Mouse (Mus musculus) A20 (cell line): ENCODE measurements around the gene Slc12a7.

Experiments used
- DNase-seq: peaks from one replicate; pipeline ENCODE4 v3.0.0-alpha.2; 2011; ENCODE audit warnings: low read depth, low spot score

The Slc12a7 gene

DNA sequence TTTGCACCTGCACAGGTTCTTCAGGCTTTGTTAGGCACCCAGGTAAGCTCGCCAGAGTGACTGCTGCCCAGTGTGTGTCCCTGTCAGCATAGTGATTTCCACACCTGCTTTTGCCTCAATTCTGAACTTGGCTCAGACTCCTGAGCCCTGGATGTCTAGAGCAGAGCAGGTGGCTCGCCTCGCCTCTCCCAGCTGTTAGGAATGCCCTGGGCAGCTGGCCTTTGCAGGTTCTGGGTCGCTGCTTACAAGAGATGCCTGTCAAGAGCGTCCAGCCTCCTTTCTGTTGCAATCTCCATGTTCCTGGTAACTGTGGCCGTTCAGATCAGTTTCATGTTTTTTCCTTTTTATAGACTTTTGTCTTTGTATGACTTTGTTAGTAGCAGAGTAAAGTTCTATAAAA, 83.4 kb downstream of the Slc12a7 start:
- no peak for DNase-seq

DNA sequence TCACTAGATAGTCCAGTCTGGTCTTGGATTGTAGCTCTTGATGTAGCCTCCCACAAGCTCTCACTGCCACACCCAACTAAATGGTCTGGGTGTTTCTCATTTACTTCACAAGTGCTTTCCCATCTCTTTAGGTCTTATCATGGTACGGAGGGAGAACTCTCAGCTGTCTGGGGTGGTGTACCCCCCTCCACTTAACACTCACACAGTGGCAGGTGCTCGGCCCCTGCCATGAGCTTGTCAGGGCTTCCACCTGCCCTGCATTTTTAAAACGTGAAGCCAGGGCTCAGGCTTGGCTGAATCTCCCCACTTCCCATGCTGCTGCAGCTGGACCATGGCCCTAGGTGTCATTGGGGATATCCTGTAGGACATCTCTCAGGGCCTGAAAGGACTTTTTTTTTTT, 86.0 kb downstream of the Slc12a7 start:
- no peak for DNase-seq

DNA sequence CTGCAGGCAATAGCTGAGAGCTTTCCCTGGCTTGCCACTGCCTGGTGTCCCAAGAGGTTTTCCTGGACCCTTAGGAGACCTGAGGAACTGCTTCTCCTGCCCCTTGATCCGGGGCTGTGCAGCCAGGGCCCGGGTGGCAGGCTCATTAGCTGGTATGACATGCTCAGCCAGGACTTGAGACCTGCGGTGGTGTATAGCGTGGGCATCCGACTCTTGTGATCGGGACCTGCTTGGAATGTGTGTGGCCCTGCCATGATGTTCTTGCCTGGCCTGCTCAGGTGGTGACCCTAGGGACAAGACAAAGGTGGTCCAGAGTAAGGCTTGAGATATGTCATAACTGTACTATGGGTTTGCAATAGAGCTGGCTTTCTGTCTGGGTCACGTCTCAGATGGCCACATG, 88.4 kb downstream of the Slc12a7 start:
- DNase-seq = no peak

DNA sequence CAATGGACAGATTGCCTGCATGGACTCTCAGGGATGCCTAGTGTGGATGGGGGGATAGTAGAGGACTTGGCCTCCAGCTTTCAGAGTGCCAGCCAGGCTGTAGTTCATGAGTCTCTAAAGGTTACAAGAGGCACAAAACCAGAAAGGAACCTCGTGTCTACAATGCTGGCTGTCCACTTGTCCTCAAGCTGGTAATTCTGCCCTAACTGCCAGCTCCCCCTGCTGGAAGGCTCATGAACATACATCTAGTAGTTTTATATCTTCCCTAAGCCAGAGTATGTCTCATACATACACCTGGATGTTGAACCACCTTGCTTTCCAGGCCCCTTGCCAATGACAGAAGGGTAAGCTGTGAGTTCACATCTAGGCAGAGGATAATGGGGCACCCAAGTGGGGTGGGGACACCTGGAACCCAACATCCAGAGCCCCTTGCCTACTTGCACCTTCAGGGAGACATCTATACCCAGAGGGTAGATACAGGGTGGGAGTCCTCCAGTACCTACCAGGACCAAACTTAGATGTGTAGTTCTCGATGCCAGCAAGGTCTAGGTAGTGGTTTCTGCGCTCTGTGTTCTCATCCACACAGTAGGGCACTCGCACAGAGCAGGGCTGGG, 89.4 kb downstream of the Slc12a7 start:
- peak; percentile 39 for DNase-seq

DNA sequence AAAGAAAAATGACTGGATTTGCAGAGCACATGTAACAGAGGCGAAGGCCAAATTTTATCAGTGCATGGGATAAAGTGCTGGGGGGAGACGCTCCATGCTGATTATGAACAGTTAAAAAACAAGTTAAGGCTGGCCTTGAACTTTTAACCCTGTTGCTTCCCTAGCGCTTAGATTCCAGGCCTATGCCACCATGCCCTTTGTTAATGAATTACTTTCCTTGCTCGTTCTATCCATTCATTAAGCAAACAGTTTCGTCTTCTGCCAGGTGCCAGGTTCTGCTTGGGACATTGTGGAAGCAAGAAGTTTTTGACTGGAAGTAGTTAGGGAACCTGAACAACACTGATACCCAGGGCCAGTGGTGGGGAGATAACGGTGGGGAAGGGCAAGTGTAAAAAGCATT, 90.8 kb downstream of the Slc12a7 start:
- no peak for DNase-seq

DNA sequence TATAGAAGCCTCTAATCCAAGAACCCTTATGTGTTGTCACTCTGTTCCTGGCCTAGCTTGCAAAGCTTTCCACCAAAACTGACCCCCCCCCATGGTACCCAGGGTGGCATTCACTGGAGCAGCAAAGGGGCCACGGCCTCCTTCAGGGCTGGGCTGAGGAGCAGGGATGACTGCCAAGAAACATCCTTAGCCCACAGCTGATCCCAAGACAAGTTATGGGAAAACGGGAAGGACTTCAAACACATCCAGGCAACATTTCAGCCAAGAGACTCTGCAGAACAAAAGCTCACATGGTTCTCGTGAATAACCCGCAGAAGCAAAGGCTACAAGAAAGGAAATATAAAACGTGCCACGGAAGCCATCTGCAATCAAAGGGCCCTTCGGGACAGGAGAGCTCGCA, 94.3 kb downstream of the Slc12a7 start:
- no peak for DNase-seq

DNA sequence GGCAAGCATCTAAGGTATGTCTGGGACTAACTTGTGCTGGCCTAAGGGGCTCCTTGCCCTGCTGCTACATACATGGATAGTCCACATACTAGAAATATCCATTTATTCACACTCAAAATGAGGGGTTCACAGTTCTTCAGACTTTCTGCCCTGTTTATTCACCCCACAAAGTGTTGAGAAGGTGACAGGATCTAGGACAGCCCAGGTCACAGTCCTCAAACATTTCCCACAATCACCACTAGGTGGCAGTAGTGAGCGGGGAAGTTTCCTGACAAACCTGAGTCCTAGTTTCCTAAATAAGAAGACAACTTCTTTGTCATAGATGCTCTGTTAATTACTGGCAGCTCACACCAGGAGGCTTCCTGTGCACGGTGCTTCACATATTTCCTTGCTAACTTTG, 98.6 kb downstream of the Slc12a7 start:
- DNase-seq = peak; percentile 21

DNA sequence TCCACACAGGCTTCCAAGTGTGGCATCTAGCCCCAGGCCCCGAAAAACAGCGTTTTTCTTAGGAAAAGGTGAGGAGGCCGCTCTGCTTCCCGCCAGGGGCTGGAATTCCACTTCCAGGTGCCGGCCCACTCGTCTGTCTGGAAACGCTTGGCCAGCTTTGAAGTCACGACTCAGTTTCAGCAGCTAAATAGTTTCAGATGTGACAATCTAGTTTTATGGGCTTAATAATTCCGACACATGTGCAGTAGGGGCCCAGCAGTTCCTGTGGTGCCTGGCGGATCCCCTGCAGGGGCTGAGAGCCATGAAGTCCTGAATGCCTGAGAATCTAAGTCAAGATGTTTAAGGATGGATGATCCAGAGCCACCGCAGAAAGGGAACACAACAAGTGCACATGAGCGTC, 100.9 kb downstream of the Slc12a7 start:
- DNase-seq = no peak

DNA sequence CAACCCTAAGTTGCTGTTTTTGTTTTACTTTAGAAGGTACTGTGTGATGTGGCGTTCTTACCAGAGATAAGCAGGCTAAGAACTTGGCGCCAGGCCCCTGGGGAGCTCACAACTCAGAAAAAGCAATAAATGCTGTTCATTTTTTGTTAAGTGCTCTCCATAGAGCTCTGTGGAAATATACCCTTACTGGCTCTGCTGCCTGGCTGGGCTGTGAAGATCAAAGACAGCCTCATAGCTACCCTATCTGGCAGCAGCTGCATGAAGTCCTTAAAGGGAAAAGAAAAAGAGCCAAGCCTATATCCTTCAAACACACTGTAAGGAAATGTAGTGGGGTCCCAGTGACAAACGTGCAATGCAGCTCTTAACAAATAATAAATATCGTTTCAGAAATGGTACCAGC, 102.9 kb downstream of the Slc12a7 start:
- no peak for DNase-seq

DNA sequence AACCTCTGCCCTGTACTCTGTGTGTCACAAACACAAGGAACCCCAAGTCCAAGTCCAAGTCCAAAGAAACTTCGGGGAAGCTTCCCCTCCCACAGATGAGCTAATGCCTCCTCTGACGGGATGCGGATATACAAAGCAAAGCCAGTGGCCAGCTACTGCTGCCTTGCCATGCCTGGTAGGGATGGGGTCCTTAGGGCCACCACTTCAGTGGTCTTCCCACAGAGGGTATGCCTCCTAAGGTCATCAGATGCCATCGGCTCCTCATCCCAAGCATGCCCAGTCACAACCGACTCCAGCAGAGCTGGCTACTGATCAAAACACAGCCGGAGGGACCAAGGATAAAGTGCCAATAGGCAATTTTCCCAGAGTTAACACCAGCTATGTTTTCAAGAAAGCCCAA, 103.6 kb downstream of the Slc12a7 start:
- DNase-seq = no peak

DNA sequence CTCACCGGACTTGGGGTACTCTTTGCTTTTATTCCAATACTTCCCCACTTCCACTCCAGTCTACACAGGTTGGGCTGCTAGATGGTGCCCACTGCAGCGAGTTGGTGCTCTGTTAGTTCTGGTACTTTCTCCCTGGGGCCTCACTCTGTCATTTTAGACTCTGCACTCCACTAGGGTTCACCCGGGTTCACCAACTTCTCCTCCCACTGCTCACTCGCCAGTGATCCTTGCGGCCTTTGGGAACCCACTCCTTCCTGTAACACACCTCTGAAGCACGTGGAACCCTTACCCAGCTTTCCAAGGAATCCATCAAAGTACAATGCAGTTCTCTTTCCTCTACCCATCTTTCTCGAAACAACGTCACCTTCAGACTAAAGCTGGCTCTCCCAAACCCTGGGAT, 104.8 kb downstream of the Slc12a7 start:
- DNase-seq = no peak

DNA sequence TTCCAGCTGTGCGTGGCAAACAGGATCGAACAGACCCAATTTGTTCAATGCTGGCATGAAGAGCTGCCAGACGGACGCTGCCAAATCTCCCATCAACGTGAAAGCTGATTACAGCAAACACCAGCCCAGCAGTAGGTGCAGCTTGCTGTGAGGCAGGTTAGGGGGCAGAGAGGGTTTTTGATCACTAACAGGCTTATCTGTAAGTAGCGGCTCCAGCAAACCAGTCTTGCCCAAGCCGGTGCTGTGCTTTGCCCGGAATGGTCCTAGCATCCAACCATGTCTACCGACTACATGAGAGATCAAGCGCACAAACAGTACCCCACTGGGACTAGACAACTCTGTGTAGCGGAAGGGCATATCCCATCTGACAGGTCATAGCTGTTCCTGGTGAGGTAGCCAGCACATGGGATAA, 106.2 kb downstream of the Slc12a7 start:
- DNase-seq = no peak

DNA sequence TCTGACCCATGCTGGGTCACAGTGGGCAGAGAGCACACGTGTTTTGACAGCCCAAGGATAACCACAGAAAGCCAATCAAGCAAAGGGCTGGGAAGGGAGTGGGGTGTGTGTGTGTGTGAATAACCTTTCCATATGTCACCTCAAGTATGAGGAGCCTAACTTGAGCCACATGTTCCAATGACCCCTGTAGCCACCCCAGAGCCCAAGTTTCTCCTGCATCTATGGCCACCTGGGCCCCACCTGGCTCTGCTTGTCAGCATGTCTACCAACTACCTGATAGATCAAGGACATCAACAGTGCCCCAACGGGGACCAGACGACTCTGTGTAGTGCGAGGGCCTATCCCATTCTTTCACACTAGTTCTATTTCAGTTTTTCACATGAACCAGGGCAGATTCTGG, 106.8 kb downstream of the Slc12a7 start:
- no peak for DNase-seq

DNA sequence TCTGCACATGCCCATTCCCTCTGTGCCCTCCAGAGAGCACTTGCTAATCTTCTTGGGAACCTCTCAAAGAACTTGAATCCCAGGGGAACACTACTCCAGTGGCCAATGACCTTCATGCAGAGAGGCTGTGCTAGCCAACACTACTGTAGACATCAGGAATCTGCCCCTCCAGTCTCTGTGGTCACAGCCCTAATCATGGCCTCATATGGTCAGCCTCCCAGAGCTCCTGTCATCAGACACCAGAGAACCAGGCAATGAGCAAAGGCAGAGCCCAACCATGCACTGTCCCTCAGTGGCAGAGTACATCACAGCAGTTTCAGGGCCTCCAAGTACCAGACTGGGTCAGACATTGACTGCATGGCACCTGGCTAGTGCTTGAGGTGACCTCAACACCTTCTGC, 109.8 kb downstream of the Slc12a7 start:
- DNase-seq = no peak

DNA sequence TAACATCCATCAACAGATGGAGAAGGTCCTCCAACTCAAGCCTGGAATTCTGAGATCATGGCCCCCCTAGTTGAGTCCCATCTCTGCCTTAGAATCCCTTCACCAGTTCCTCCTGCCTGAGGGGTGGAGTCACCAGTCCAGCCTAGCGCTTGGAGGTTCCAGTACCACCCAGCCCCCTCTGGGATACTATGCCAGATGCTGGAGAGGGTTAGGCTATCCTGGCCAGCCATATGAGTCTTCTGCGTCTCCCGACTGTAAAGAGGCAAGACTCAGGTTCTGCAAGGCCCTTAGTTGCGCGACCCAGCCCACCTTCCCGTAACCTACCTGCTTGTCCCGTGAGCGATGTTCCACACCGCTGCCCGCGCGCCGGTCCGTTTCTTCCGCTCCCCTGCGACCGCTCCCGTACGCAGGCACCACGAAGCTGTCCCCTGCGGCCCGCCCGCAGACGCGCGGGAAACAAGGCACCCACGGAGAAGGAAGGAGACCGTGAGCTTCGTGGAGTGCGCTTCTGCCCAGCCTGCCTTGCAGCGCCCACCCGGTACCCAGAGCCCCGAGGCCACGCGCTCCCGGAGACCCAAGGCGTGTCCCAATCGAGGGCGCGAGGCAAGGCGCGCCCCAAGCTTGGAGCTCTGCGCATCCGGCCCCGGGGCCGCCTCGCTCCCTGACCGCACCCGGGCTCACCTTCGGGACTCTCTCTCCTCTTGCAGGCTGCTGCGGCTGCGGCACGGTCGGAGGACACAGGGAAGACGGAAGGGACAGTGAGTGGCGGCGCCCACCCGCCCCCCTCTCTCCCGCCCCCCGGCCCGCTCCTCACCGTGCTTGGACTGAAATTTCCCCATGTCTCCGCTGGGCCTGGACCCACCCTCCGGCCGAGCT, 113.9 kb downstream of the Slc12a7 start:
- DNase-seq = no peak

DNA sequence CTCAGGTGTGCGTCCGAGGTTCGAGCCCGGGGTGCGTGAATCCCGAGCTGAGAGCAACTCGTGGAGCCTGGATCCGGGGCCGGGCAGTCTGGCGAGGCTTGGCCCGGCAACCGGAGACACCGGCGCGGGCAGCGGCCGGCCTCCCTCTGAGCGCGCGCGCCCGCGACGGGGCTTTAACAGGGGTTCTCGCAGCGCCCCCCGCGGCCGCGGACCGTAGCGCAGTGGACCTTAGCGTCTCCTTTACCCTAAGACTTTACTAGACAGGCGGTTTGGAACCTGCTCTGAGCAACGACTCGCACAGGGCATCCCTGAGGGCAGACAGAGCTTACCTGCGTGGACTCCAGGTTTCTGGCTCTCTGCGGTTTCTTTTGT, 114.6 kb downstream of the Slc12a7 start, which contains the start of gene Nkd2:
TSS of gene Nkd2 (minus strand) at position 167 of the 372 bp plus-strand sequence.
- DNase-seq = no peak
